Mouse (Mus musculus) T-cell, adult 2 months (primary cell): ENCODE data around the gene Olfr370.
A peak's percentile ranks its signal among the peaks of the same experiment; 100 is the strongest.

Experiments used
- DNase-seq: peaks from one replicate; pipeline ENCODE4 v3.0.0; 2022; ENCODE audit warnings: low spot score

Olfr370 gene

DNA sequence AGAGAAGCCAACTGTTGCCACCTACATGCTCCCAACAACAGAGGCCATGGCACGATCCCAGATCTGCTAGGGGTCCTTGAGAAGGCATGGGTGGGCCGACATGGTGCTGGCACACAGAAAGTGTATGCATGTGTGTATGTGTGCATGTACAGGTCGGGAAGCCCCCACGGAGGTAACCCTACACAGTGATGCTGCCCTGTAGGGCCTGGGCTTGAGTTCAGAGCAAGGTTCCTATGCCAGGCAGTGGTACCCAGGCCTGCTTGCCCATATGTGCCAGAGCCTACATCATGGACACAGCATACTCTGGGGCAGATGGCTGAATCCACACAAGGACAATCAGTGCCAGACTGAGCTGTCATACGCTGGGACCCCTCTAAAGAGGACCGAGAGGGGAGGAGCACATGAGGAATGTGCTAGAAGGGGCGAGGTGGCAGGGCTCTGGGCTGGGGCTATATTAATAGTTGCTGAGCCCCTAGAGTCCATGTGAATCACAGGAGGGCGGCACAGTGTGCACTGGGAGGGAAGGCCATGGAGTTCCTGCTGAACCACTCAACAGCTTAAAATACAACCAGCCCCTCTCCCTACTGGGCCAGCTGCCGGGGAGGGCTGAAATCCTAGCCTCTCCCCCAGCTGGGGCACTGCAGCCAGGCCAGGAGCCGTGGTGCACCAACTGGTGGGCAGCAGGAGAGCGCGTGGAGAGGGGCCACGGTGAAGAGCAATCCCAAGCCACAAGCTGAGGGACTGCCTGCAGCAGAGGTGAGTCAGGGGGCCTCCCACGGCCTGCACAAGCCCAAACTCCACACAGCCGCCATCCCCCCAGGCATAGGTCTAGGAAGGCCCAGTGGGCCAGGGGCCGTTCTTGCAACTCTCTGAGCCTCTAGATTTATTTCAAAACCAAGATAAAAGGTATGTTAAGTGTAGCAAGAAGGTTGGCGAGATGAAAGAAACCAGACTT, 40.3 kb downstream of the Olfr370 start:
- DNase-seq: no peak

DNA sequence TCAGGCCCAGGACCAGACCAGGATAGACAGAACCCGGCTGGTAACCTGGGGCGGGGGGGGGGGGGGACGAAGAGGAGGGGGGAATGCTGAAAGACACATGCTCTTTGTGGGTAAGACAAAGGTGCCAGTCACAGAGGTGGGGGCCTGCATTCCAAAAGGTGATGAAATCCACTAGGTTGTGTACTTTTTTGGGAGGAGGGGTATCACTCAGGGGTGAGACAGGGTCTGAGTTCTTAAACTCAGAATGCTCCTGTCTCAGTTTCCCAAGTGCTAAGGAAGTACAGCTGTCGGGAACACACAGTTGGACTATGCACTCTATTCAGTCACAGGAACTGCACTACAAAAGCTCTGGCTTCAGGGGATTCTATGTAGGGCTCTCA, 40.9 kb downstream of the Olfr370 start:
- no peak for DNase-seq

DNA sequence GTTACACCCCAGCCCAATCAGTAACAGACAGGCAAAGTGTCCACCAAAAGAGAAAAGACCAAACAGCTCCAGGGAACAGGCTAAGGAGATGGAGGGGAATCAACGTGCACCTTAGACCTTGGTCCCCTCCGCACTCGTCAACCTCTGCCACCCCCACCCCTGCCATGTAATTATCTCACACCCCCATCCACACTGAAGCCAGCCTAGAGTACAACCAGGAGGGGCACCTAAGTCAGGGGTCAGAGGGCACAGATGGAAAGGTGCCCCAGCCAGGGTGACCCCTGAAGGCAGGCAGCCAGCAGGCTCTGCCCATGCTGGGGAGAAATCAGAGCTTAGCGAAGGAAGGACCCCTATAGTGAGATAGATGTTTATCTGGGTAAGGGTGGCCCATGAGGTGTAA, 41.3 kb downstream of the Olfr370 start:
- DNase-seq: no peak

DNA sequence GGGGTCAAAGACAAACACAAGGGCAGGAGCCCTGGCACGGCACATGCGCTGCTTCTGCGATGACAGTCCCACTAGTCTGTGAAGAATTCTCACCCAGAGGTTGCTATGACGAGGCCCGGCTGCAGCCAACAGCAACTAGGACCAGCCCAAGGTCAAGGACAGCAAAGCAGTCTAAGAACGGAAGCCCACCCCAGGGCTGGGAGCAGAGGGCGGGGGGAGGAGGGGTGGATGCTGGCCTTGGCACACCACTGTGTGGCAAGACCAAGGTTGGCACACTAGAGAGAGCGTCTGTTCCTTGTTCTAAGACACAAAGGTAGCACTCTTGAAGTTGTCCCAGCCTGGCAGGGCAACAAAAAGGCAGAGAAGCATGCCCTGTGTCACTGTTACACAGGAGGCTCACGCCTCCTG, 41.8 kb downstream of the Olfr370 start:
- DNase-seq: no peak

DNA sequence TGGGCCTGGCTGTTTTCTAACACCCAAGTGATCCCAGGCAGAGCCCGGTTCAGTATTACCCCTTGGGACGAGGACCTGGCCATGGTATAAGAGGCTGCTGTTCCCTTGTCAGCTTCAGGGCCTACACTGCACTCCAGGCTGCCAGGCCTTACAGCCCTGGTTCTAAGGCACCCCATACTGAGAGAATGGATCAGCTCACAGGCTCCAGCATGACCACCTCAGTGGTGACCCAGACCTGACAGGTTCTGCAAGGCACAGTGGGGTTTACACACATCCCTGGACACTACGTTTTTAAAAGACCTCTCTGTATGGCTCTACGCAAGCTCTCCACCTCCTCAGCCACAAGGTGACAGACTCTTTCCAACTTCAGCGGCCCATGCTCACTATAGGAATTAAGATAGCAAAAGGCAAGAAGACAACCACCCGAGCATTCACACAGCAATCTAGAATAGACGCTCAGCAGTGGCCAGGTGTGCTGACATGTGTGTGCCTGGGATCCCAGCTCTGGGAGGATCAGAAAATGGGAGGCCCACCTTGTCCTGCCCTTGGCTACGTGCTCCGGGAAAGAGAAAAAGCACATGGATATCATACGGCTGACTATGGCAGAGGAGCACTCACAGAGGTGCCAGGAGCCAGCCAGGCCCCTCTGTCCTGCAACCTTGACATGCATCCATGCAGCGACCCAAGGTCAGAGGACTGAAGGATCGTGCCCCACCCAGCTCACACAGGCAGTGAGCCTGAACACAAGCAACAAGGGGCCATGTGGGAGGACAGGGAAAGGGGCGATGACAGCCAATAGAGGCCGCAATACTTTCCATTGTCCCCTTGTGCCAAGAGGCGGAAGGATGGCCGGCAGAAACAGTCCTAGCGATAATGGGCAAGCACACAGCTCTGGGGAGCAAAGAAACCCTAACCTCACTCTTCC, 42.8 kb downstream of the Olfr370 start:
- no peak for DNase-seq

DNA sequence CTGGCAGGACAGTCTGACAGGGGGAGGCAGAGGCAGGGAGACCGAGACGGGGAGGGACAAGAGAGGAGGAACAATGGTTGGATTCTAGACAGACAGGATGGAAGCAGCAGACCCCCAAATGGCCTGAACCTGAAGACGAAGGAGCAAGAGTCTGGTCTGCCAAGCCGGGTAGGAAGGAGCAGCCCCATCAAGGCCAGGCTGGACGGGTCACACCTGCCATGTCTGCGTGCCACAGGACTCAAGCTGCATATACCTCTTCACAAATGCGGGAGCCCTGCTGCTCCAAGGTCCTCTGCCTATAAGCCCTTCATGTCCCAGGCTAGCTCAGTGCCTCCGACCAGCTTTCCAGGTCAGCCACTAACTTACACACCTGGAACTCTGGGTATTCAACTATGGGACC, 44.1 kb downstream of the Olfr370 start:
- DNase-seq: no peak

DNA sequence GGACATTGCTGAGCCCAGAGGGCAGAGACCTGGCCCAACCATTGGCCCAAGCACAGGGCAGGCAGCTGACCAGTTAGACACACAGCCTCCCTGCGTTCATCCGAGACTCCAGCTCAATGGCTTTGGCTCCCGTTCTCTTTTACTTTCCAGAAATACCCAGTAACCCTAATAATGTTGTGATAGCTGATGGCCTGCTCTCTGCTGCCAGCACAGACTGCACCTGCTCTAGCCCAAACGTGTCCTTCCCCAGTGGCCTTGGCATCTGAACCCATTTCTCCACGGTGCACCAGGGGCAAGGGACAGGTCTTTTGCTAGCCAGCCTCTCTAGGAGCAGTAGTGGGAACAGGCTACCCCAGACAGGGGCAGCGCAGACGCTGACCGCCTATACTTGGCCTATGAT, 45.2 kb downstream of the Olfr370 start:
- no peak for DNase-seq

DNA sequence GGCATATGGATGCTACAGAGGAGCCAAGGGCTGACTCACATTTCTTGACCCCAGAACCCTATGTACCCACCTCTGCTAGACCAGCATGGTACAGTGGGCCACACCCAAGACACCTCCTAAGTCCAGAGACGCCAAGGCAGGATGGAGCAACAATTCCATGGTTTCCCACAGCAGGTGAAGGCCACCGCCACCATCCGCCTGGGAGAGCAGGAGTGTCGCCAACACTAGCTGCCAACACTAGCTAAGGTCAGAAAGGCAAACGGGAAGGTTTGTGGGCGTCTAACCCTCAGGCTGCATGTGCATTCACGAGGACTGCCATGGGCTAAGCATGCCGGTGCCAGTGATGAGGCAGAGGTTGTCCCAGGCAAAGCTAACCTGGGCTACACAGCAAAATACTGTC, 46.6 kb downstream of the Olfr370 start:
- DNase-seq: no peak

DNA sequence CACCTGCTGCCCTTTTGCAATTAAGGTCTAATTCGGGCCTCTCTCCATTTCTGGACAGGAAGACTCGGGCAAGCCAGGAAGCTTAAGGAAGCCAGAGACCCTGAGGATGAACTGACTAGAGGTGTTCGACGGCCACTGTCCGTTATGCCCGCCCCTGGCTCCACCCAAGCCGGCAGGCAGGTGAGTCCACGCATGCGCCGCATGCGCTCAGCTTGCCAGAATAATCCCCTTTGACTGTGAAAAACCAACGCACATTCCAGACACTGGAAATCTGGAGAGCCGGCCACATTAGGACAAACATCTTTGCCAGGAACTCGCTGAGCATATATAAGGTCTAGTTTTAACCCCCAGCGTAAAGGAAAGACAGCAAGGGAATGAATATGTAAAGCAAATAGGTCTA, 47.7 kb downstream of the Olfr370 start:
- no peak for DNase-seq

DNA sequence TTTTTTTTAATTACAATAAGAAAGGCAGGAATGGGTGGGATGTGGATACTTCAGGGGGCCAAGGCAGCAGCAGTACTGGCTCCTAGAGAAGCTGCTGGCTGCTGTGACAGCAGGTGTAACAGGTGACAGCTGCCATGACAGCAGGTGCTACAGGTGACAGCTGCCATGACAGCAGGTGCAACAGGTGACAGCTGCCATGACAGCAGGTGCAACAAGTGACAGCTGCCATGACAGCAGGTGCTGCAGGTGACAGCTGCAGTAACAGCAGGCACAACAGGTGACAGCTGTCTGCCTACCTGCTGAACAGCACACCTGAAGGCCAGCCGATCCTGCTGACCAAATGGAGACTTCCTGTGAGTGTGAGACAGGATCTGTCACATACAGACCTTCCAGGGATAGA, 49.2 kb downstream of the Olfr370 start:
- DNase-seq: no peak

DNA sequence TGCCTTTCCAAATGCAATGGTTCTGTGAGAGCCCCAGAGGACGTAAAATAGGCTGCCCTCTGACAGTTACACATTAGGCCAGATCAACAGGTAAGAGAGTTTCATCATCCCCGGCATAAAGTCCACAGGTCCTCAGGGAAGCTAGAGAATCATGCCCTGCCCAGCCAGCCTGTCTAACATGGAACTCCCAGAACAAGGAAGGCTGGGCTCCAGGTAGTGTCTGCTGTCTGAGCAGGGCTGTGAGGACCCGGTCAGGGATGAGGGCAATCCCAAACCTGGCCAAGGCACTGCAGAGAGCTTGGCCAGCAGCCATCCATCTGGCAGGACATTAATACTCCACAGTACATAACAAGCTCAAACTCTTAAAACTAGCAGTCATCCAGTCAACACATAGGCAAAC, 49.8 kb downstream of the Olfr370 start:
- no peak for DNase-seq

DNA sequence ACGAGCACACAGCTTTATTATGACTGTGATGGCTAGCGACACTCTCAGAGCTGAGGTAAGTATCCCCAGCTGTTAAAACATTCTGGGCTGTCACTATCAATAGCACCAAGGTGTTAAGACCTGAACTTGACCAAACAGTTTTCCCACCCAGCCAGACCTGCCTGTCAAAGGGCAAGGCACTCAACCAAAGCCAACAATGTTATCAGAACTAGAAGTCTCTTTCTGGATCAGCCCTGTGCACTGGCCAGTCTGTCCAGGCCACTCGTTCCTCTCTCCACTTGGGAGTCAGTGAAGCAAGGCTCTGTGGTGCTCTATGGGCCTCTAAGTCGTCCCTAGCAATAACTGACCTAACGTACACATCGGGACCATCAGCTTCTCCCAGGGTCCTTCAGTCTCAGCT, 52.1 kb downstream of the Olfr370 start:
- DNase-seq: no peak

DNA sequence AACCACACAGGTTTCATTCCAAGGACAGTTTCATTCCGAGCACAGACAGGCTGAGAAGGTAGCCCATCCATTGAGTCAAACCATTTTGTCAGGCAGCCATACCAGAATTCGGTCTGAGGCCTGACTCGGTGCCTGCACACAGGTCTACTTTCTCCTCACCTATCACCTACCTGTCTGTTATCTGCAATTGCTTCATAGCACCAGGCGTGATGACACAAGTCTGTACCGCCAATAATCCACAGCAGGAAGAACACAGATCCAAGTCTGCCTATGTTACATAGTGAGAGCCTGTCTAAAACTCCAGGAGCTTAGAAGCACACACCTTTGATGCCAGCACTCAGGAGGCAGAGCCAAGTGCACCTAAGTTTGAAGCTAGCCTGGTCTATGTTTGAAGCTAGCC, 53.3 kb downstream of the Olfr370 start:
- no peak for DNase-seq

DNA sequence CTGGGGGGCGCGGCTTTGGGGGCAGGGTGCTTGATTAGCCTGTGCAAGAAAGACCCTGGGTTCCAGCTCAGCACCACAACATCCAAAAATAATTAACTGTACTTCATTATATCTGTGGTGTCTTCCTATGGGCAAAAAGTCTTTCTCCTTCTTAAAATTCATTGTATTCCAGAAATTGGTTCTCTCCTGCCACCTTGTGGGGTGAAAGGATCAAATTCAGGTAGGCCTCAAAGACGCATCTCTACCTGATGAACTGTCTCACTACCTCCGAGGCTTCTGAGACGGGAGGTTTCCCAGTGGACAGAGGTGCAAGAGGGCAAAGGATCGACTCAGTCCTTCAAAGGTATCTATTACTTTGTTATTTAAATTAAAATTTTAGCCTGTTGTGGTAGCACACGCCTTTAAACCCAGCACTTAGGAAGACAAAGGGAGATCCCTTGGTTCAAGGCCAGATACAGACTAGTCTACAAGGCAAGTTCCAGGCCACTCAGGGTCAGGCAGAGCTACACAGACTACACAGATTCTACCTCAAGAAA, 55.0 kb downstream of the Olfr370 start:
- no peak for DNase-seq

DNA sequence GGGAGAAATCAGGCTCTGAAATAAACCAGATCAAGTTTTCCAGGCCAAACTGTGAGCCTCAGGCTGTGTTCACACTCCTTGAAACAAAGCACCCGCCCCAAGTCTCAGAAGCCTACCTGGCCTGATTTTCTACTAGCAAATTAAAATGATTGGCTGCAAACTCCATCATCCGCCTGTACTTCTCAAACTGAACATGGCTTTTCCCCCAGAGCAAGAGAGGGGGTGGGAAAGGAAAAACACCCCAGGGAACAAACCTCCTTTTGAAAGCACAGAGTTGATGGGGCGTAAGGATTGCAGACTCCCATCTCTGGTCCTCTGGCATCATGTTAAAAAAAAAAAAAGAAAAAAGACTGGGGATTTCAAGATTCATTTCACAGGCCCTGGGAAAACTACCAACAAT, 57.1 kb downstream of the Olfr370 start:
- DNase-seq: no peak

DNA sequence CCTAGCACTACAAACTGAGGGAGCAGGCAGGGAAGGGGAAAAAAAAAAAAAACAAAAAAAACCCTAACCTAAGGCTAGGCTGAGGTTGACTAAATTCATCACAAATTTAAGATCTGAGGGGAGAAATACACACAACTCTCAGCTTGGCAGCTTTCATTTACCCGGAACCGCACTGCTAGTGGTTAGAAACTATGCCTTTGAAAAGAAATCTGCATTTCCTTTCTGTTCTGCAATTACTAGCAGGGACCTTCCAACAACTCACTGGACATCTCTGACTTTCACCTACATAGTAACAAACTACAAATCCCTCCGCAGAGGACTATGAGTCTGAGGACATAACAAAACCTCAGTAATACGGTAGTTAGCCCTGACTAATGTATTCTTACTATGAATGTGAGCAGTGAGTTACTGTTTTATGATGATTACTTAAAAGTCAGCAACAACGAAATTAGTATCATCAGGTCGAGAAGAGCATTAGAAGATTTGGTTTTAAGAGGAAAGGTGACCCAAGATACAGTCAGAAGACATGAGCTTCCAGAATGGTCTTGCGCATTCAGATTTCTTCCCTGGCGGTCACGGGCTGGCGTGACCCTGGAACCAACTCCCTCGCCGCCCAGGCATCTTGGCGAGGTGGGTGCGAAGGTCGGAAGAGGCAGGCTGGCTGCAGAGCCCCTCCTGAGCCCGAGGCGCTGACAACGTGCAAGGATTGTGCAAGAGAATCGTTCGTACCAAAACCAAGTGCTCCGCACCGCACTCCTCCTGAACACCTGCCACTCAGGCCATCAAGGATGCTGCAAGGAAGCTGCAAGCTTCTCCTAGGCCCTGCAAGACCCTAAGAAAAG, 58.0 kb downstream of the Olfr370 start:
- DNase-seq: peak; percentile 28

DNA sequence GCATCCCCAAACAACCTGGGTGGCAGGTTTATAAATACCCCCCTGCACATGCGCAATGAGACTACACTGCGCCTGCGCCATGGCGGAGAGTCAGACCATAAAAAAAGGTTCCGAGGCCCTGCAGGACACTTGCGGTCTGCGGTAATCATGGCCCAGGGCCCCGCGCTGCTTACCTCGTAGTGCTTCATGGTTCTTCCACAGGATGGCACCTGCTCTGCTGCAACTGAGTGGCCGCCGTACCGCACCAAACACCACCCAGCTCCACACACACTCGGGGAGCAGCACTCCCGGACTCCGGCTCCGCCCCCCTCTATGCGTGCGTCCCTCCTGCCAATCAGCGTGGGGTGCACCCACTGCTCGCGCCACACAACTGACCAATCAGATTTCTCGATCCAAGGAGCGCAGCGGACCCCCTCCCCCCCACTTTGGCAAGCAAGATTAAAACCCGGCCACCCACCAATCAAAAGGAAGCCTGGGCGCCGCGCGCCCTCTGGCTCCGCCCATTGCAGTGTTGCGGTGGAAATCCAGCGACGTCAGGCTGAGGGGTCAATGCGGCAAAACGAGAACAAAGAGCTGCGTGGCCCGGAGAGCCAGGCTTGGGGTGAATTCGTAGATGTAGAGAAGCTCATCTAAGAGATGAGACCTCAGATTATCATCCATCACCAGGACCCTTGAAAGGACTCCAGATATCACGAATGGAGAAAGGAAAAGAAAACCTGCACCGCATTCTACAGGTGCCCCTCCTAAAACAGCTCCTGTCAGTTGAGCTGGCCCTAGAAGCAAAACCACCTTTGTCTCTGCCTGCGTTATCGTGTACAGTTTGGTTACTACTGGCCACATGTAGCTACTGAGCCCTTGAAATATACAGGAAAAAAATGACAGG, 58.8 kb downstream of the Olfr370 start:
- DNase-seq: peak; percentile 94
